Mouse (Mus musculus): Measurements from ENCODE around the gene Ang2. TPM values are rescaled to one million over a fixed set of nuclear protein-coding genes. Genes with fewer than 3 reads are reported as not detected.
"Not testable (repeated sequence)": the region's sequence is repeated elsewhere in the genome, so short reads cannot be mapped to it uniquely, and the experiment has no call there.

Gene Ang2
- polyA plus RNA-seq (2012; rRNA removed) = 0.09 TPM in 1 of 2 replicates, not detected in the other

- no peaks in the 10 kb centered on the region for H3K27me3 ChIP-seq (ENCODE audit: control insufficient read depth, insufficient read depth, low read length)
- no peak within 1 kb of the TSS for H3K4me3 ChIP-seq (ENCODE audit: extremely low read depth, insufficient read depth, insufficient read length)
- TF ChIP-seq POLR2A (IDR thresholded peaks at IDR 0.05; ENCODE audit: low read depth, low read length) = no peak
- no peak for TF ChIP-seq CTCF (IDR thresholded peaks at IDR 0.05; ENCODE audit: extremely low read depth, insufficient read depth, insufficient read length, insufficient replicate concordance)
- WGBS = 85% methylated on average over 5 of the region's 5 CpGs
- no peaks in the 10 kb centered on the region for H3K4me1 ChIP-seq (ENCODE audit: control insufficient read depth, insufficient read depth, insufficient read length)
- H3K36me3 ChIP-seq (ENCODE audit: control insufficient read depth, insufficient read depth, low read length) = no peaks in the 10 kb centered on the region
- no peak for DNase-seq (ENCODE audit: low read depth in 1 of 2, low spot score in 2 of 2)
- H3K27ac ChIP-seq (ENCODE audit: insufficient read depth, low read length) = no peak within 1 kb of the TSS
Measured at GRCm38 (mm10) chr14:51199098-51200023, at the start of gene Ang2. Gene Ang2, minus strand, starts transcription at chr14:51199148.

GRCm38 (mm10) chr14:51247736-51248135 is 48.8 kb upstream of the Ang2 start:
- Histone ChIP-seq H3K36me3 (ENCODE audit: control insufficient read depth, insufficient read depth, low read length) (no peaks in the 10 kb centered on the region), H3K27me3 (ENCODE audit: control insufficient read depth, insufficient read depth, low read length) (no peaks in the 10 kb centered on the region), H3K4me1 (ENCODE audit: control insufficient read depth, insufficient read depth, insufficient read length) (no peaks in the 10 kb centered on the region), H3K4me3 (ENCODE audit: extremely low read depth, insufficient read depth, insufficient read length) (no peak overlapping the region), H3K27ac (ENCODE audit: insufficient read depth, low read length) (no peak overlapping the region)
- TF ChIP-seq POLR2A (IDR thresholded peaks at IDR 0.05; ENCODE audit: low read depth, low read length) (no peak), CTCF (IDR thresholded peaks at IDR 0.05; ENCODE audit: extremely low read depth, insufficient read depth, insufficient read length, insufficient replicate concordance) (no peak)
- no peak for DNase-seq (ENCODE audit: low read depth in 1 of 2, low spot score in 2 of 2)
- 89% methylated on average over 1 of the region's 1 CpGs for WGBS

GRCm38 (mm10) chr14:51240899-51241298 is 42.0 kb upstream of the Ang2 start:
- TF ChIP-seq POLR2A (IDR thresholded peaks at IDR 0.05; ENCODE audit: low read depth, low read length) = no peak
- peak; percentile 50; the same call in 1 of the 2 replicates for TF ChIP-seq CTCF (IDR thresholded peaks at IDR 0.05; ENCODE audit: extremely low read depth, insufficient read depth, insufficient read length, insufficient replicate concordance)
- Histone ChIP-seq H3K4me1 (ENCODE audit: control insufficient read depth, insufficient read depth, insufficient read length) (no peaks in the 10 kb centered on the region), H3K27me3 (ENCODE audit: control insufficient read depth, insufficient read depth, low read length) (no peaks in the 10 kb centered on the region), H3K27ac (ENCODE audit: insufficient read depth, low read length) (no peak overlapping the region), H3K4me3 (ENCODE audit: extremely low read depth, insufficient read depth, insufficient read length) (no peak overlapping the region), H3K36me3 (ENCODE audit: control insufficient read depth, insufficient read depth, low read length) (no peaks in the 10 kb centered on the region)
- DNase-seq (ENCODE audit: low read depth in 1 of 2, low spot score in 2 of 2) = peak; percentile 19 to 36

- not testable (repeated sequence) for DNase-seq (ENCODE audit: low read depth in 1 of 2, low spot score in 2 of 2); H3K4me1 ChIP-seq (ENCODE audit: control insufficient read depth, insufficient read depth, insufficient read length); H3K36me3 ChIP-seq (ENCODE audit: control insufficient read depth, insufficient read depth, low read length); H3K27me3 ChIP-seq (ENCODE audit: control insufficient read depth, insufficient read depth, low read length); H3K4me3 ChIP-seq (ENCODE audit: extremely low read depth, insufficient read depth, insufficient read length)
- WGBS = 14% methylated on average over 1 of the region's 1 CpGs
- 0 out of 2 replicates have a peak overlapping the region, but pooled peaks have one; percentile 9 for H3K27ac ChIP-seq (ENCODE audit: insufficient read depth, low read length)
Measured at GRCm38 (mm10) chr14:51237488-51237887, 38.5 kb upstream of the Ang2 start.

GRCm38 (mm10) chr14:51229657-51230056 is 30.7 kb upstream of the Ang2 start:
- not testable (repeated sequence) for H3K36me3 ChIP-seq (ENCODE audit: control insufficient read depth, insufficient read depth, low read length); H3K27ac ChIP-seq (ENCODE audit: insufficient read depth, low read length); DNase-seq (ENCODE audit: low read depth in 1 of 2, low spot score in 2 of 2); H3K4me1 ChIP-seq (ENCODE audit: control insufficient read depth, insufficient read depth, insufficient read length); H3K4me3 ChIP-seq (ENCODE audit: extremely low read depth, insufficient read depth, insufficient read length); H3K27me3 ChIP-seq (ENCODE audit: control insufficient read depth, insufficient read depth, low read length)
- 47% methylated on average over 4 of the region's 4 CpGs for WGBS

- not testable (repeated sequence) for H3K36me3 ChIP-seq (ENCODE audit: control insufficient read depth, insufficient read depth, low read length); H3K27ac ChIP-seq (ENCODE audit: insufficient read depth, low read length); H3K4me1 ChIP-seq (ENCODE audit: control insufficient read depth, insufficient read depth, insufficient read length); H3K27me3 ChIP-seq (ENCODE audit: control insufficient read depth, insufficient read depth, low read length); H3K4me3 ChIP-seq (ENCODE audit: extremely low read depth, insufficient read depth, insufficient read length); DNase-seq (ENCODE audit: low read depth in 1 of 2, low spot score in 2 of 2)
- 67% methylated on average over 3 of the region's 3 CpGs for WGBS
Measured at GRCm38 (mm10) chr14:51220075-51220474, 21.1 kb upstream of the Ang2 start.

- H3K27ac ChIP-seq (ENCODE audit: insufficient read depth, low read length) = no peak within 1 kb of the TSS
- H3K4me1 ChIP-seq (ENCODE audit: control insufficient read depth, insufficient read depth, insufficient read length) = no peaks in the 10 kb centered on the region
- H3K4me3 ChIP-seq (ENCODE audit: extremely low read depth, insufficient read depth, insufficient read length) = no peak within 1 kb of the TSS
- WGBS = 93% methylated on average over 2 of the region's 2 CpGs
- DNase-seq (ENCODE audit: low read depth in 1 of 2, low spot score in 2 of 2) = no peak
- no peaks in the 10 kb centered on the region for H3K27me3 ChIP-seq (ENCODE audit: control insufficient read depth, insufficient read depth, low read length)
- H3K36me3 ChIP-seq (ENCODE audit: control insufficient read depth, insufficient read depth, low read length) = no peaks in the 10 kb centered on the region
- TF ChIP-seq CTCF (IDR thresholded peaks at IDR 0.05; ENCODE audit: extremely low read depth, insufficient read depth, insufficient read length, insufficient replicate concordance) = no peak
- no peak for TF ChIP-seq POLR2A (IDR thresholded peaks at IDR 0.05; ENCODE audit: low read depth, low read length)
Measured at GRCm38 (mm10) chr14:51203115-51203514, 4.2 kb upstream of the Ang2 start, which contains the start of gene Ear14. Gene Ear14, plus strand, starts transcription at chr14:51203391.

All from spleen, adult 2 months (tissue).